Mouse (Mus musculus) lung, adult 18-20 months (tissue): ENCODE results near the gene Tuba4a.

Experiments used
- DNase-seq, 2 experiments: peaks; one replicate each; pipeline ENCODE4 v3.0.0; 2022; ENCODE audit warnings: mixed read lengths in 2 of 2

Gene Tuba4a

GRCm38 (mm10) chr1:75210136-75211087, 9.3 kb downstream of the Tuba4a start, which contains the start of the genes Glb1l and Stk16:
TSS of gene Glb1l (minus strand) at chr1:75210813.
TSS of gene Stk16 (plus strand) at chr1:75210838.
- DNase-seq = peak; percentile 96 to 97

GRCm38 (mm10) chr1:75208967-75209678, 10.5 kb downstream of the Tuba4a start:
- DNase-seq = peak; percentile 41 to 59

GRCm38 (mm10) chr1:75201236-75201635, 18.4 kb downstream of the Tuba4a start:
- DNase-seq = no peak

- peak; percentile 58 to 72 for DNase-seq
Observed at GRCm38 (mm10) chr1:75192452-75192851, 27.2 kb downstream of the Tuba4a start.

GRCm38 (mm10) chr1:75191622-75192402, 27.9 kb downstream of the Tuba4a start, which contains the start of the genes Ankzf1 and Atg9a:
TSS of gene Ankzf1 (plus strand) at chr1:75192151.
TSS of gene Atg9a (minus strand) at chr1:75192196.
- peak; percentile 99 for DNase-seq

GRCm38 (mm10) chr1:75191258-75191621, 28.4 kb downstream of the Tuba4a start:
- no peak for DNase-seq

- no peak for DNase-seq
Observed at GRCm38 (mm10) chr1:75190577-75190976, 29.1 kb downstream of the Tuba4a start.

GRCm38 (mm10) chr1:75187914-75188483, 31.7 kb downstream of the Tuba4a start:
- peak; percentile 34 to 45 for DNase-seq

GRCm38 (mm10) chr1:75187126-75187525, 32.5 kb downstream of the Tuba4a start:
- DNase-seq = no peak

GRCm38 (mm10) chr1:75185495-75185894, 34.2 kb downstream of the Tuba4a start:
- DNase-seq = no peak

GRCm38 (mm10) chr1:75182160-75182559, 37.5 kb downstream of the Tuba4a start:
- no peak for DNase-seq

- DNase-seq = no peak
Observed at GRCm38 (mm10) chr1:75181377-75181870, 38.2 kb downstream of the Tuba4a start.

- DNase-seq = no peak
Observed at GRCm38 (mm10) chr1:75180741-75181140, 38.9 kb downstream of the Tuba4a start.

- DNase-seq = peak; percentile 90 to 92
Observed at GRCm38 (mm10) chr1:75180105-75180590, 39.5 kb downstream of the Tuba4a start, which contains the start of gene Abcb6. TSS of gene Abcb6 (minus strand) at chr1:75180392.

GRCm38 (mm10) chr1:75179334-75180104, 40.1 kb downstream of the Tuba4a start:
- DNase-seq = peak in 1 of 2 experiments; percentile 44

- peak; percentile 98 to 99 for DNase-seq
Observed at GRCm38 (mm10) chr1:75168472-75169464, 50.9 kb downstream of the Tuba4a start, which contains the start of gene Zfand2b. TSS of gene Zfand2b (plus strand) at chr1:75168646.

- no peak for DNase-seq
Observed at GRCm38 (mm10) chr1:75168093-75168471, 51.6 kb downstream of the Tuba4a start.
